Mouse (Mus musculus) limb, embryonic 11.5 days (tissue): ENCODE results near the gene Tdrd3. TPM values are rescaled to one million over a fixed set of nuclear protein-coding genes. Genes with fewer than 3 reads are reported as not detected.
A peak's percentile ranks its signal among the peaks of the same experiment; 100 is the strongest.

Source experiments
- ATAC-seq: fragments of 200-750 bp; cut with Nextera tagmentation; 2 replicates; pipeline ENCODE4 v1.8.0; 2017; ENCODE audit warnings: low read depth; ENCODE audit not compliant: insufficient number of reproducible peaks, low FRiP score, low TSS enrichment
- DNase-seq: peaks from one replicate; pipeline ENCODE4 v3.0.0-alpha.2; 2015; ENCODE audit warnings: low spot score
- H3K27ac ChIP-seq: fragments of 300-500 bp; sonication (generic); replicated peaks from 2 replicates; pipeline ENCODE4 v1.5.1; 2014; ENCODE audit warnings: low read depth, mild to moderate bottlenecking, low read length
- H3K27me3 ChIP-seq: fragments of 300-500 bp; sonication (generic); 2 replicates; pipeline ENCODE4 v1.6.1; 2014; ENCODE audit warnings: mild to moderate bottlenecking, low read length, mixed read lengths; ENCODE audit not compliant: control insufficient read depth, insufficient read depth
- H3K36me3 ChIP-seq: fragments of 300-500 bp; sonication (generic); 2 replicates; pipeline ENCODE4 v1.6.1; 2014; ENCODE audit warnings: mild to moderate bottlenecking, low read length, moderate library complexity, mixed read lengths; ENCODE audit not compliant: control insufficient read depth, insufficient read depth
- H3K4me1 ChIP-seq: fragments of 300-500 bp; sonication (generic); 2 replicates; pipeline ENCODE4 v1.6.1; 2014; ENCODE audit warnings: low read length, mixed read lengths; ENCODE audit not compliant: control insufficient read depth, insufficient read depth
- H3K4me2 ChIP-seq: fragments of 300-500 bp; sonication (generic); 2 replicates; pipeline ENCODE4 v1.6.1; 2014; ENCODE audit warnings: low read depth, mild to moderate bottlenecking, moderate library complexity; ENCODE audit not compliant: severe bottlenecking
- H3K4me3 ChIP-seq: fragments of 300-500 bp; sonication (generic); 2 replicates; pipeline ENCODE4 v1.5.1; 2014; ENCODE audit warnings: low read depth, low read length
- H3K9ac ChIP-seq: fragments of 300-500 bp; sonication (generic); 2 replicates; pipeline ENCODE4 v1.6.1; 2014; ENCODE audit warnings: mild to moderate bottlenecking, low read length
- H3K9me3 ChIP-seq: fragments of 300-500 bp; sonication (generic); 2 replicates; pipeline ENCODE4 v1.6.1; 2016; ENCODE audit warnings: low read length; ENCODE audit not compliant: control insufficient read depth
- WGBS: fragments of 180-500 bp; shearing (Covaris S2); extraction: QIAGEN DNeasy Blood & Tissue Kit; methylation state at CpG from one replicate; pipeline ENCODE4 v1.1.7; 2014; 5-methylcytosine and 5-hydroxymethylcytosine counted together
- polyA plus RNA-seq: library from polyadenylated mRNA; unstranded; fragments of >200 nt; fragmentation: Nextera tagmentation; extraction: Ambion mirVana; gene quantifications from 2 replicates; pipeline ENCODE4 v1.2.1, GENCODE M21; 2014

Gene Tdrd3
- polyA plus RNA-seq, 1 experiment from 2014 or later = 38.6 TPM

GRCm38 (mm10) chr14:87433390-87433915, 17.0 kb downstream of the Tdrd3 start:
- no peaks in the 10 kb centered on the region for H3K4me1 ChIP-seq
- no peaks in the 10 kb centered on the region for H3K27me3 ChIP-seq
- no peak for ATAC-seq
- no peak for DNase-seq
- H3K36me3 ChIP-seq = no peaks in the 10 kb centered on the region
- no peak overlapping the region for H3K27ac ChIP-seq
- no peak overlapping the region for H3K4me2 ChIP-seq
- no peaks in the 10 kb centered on the region for H3K9me3 ChIP-seq
- H3K4me3 ChIP-seq = no peak overlapping the region
- no peak overlapping the region for H3K9ac ChIP-seq
- WGBS = 69% methylated on average over 5 of the region's 5 CpGs

- Histone ChIP-seq H3K4me3 (no peak overlapping the region), H3K4me1 (no peaks in the 10 kb centered on the region), H3K36me3 (no peaks in the 10 kb centered on the region), H3K4me2 (no peak overlapping the region), H3K9ac (no peak overlapping the region), H3K27me3 (no peaks in the 10 kb centered on the region), H3K9me3 (no peaks in the 10 kb centered on the region), H3K27ac (no peak overlapping the region)
- 88% methylated on average over 4 of the region's 4 CpGs for WGBS
- ATAC-seq (no peak), DNase-seq (no peak)
Measured at GRCm38 (mm10) chr14:87435382-87435781, 18.9 kb downstream of the Tdrd3 start.

GRCm38 (mm10) chr14:87439721-87440120, 23.3 kb downstream of the Tdrd3 start:
- Histone ChIP-seq H3K9ac (no peak overlapping the region), H3K4me1 (no peaks in the 10 kb centered on the region), H3K4me2 (no peak overlapping the region), H3K27me3 (no peaks in the 10 kb centered on the region), H3K36me3 (no peaks in the 10 kb centered on the region), H3K27ac (no peak overlapping the region), H3K9me3 (no peaks in the 10 kb centered on the region), H3K4me3 (no peak overlapping the region)
- DNase-seq (no peak), ATAC-seq (no peak)
- 15% methylated on average over 2 of the region's 2 CpGs for WGBS

GRCm38 (mm10) chr14:87446331-87446913, 30.0 kb downstream of the Tdrd3 start:
- ATAC-seq (0 out of 2 replicates have a peak, but pooled peaks have one; percentile 51), DNase-seq (no peak)
- no peaks in the 10 kb centered on the region for H3K9me3 ChIP-seq
- H3K27ac ChIP-seq = no peak overlapping the region
- 87% methylated on average over 8 of the region's 8 CpGs for WGBS
- H3K4me1 ChIP-seq = no peaks in the 10 kb centered on the region
- H3K4me2 ChIP-seq = no peak overlapping the region
- H3K27me3 ChIP-seq = no peaks in the 10 kb centered on the region
- H3K9ac ChIP-seq = no peak overlapping the region
- H3K4me3 ChIP-seq = no peak overlapping the region
- H3K36me3 ChIP-seq = no peaks in the 10 kb centered on the region

GRCm38 (mm10) chr14:87451645-87452443, 35.4 kb downstream of the Tdrd3 start:
- H3K27me3 ChIP-seq = no peaks in the 10 kb centered on the region
- H3K4me1 ChIP-seq = 0 out of 2 replicates have a peak, but pooled peaks cover 2% of the 10 kb centered on the region
- H3K4me2 ChIP-seq = no peak overlapping the region
- H3K36me3 ChIP-seq = peaks cover 3% of the 10 kb centered on the region; the same call in 1 of the 2 replicates
- no peaks in the 10 kb centered on the region; the same call in 1 of the 2 replicates for H3K9me3 ChIP-seq
- H3K9ac ChIP-seq = no peak overlapping the region
- H3K27ac ChIP-seq = no peak overlapping the region
- ATAC-seq (0 out of 2 replicates have a peak, but pooled peaks have one; percentile 62), DNase-seq (peak; percentile 89)
- no peak overlapping the region for H3K4me3 ChIP-seq
- 13% methylated on average over 7 of the region's 7 CpGs for WGBS

GRCm38 (mm10) chr14:87455630-87456175, 39.3 kb downstream of the Tdrd3 start:
- no peak overlapping the region for H3K27ac ChIP-seq
- no peak overlapping the region for H3K4me2 ChIP-seq
- H3K4me3 ChIP-seq = no peak overlapping the region
- DNase-seq = no peak
- WGBS = 80% methylated on average over 5 of the region's 5 CpGs
- no peak overlapping the region for H3K9ac ChIP-seq
- H3K4me1 ChIP-seq = 0 out of 2 replicates have a peak, but pooled peaks cover 2% of the 10 kb centered on the region
- H3K9me3 ChIP-seq = no peaks in the 10 kb centered on the region; the same call in 1 of the 2 replicates
- no peaks in the 10 kb centered on the region for H3K27me3 ChIP-seq
- ATAC-seq = peak; percentile 52; the same call in 1 of the 2 replicates
- peaks cover 3% of the 10 kb centered on the region; the same call in 1 of the 2 replicates for H3K36me3 ChIP-seq

- Histone ChIP-seq H3K36me3 (no peaks in the 10 kb centered on the region), H3K4me1 (no peaks in the 10 kb centered on the region), H3K4me3 (no peak overlapping the region), H3K9ac (no peak overlapping the region), H3K4me2 (no peak overlapping the region), H3K9me3 (no peaks in the 10 kb centered on the region), H3K27me3 (no peaks in the 10 kb centered on the region), H3K27ac (no peak overlapping the region)
- DNase-seq (no peak), ATAC-seq (no peak)
- WGBS = 88% methylated on average over 1 of the region's 1 CpGs
Measured at GRCm38 (mm10) chr14:87459777-87460176, 43.3 kb downstream of the Tdrd3 start.

- Histone ChIP-seq H3K4me1 (no peaks in the 10 kb centered on the region), H3K27ac (no peak overlapping the region), H3K4me3 (no peak overlapping the region), H3K9ac (no peak overlapping the region), H3K9me3 (no peaks in the 10 kb centered on the region), H3K36me3 (no peaks in the 10 kb centered on the region), H3K27me3 (no peaks in the 10 kb centered on the region), H3K4me2 (no peak overlapping the region)
- 83% methylated on average over 12 of the region's 12 CpGs for WGBS
- ATAC-seq (no peak), DNase-seq (no peak)
Measured at GRCm38 (mm10) chr14:87461543-87461942, 45.1 kb downstream of the Tdrd3 start.
